Mouse (Mus musculus) right cerebral cortex, adult 18-20 months (tissue): ENCODE data around the gene Hist1h1c.
A peak's percentile ranks its signal among the peaks of the same experiment; 100 is the strongest.
"Not testable (repeated sequence)": the region's sequence is repeated elsewhere in the genome, so short reads cannot be mapped to it uniquely, and the experiment has no call there.

ENCODE experiments used
- DNase-seq: peaks from one replicate; pipeline ENCODE4 v3.0.0; 2022; ENCODE audit warnings: mixed read lengths

The Hist1h1c gene

GRCm38 (mm10) chr13:23738677-23739068, at the start of gene Hist1h1c:
TSS of gene Hist1h1c (plus strand) at chr13:23738808.
- DNase-seq = peak; percentile 91

- DNase-seq = no peak
These were observed 49.7 kb upstream of the Hist1h1c start for GRCm38 (mm10) chr13:23688956-23689355.

- no peak for DNase-seq
These were observed 49.1 kb upstream of the Hist1h1c start for GRCm38 (mm10) chr13:23689459-23689858.

- no peak for DNase-seq
These were observed 44.7 kb upstream of the Hist1h1c start for GRCm38 (mm10) chr13:23693856-23694440.

- no peak for DNase-seq
These were observed 43.7 kb upstream of the Hist1h1c start for GRCm38 (mm10) chr13:23694956-23695355.

GRCm38 (mm10) chr13:23695514-23695913, 43.1 kb upstream of the Hist1h1c start, which contains the start of gene Hist1h1t:
TSS of gene Hist1h1t (plus strand) at chr13:23695814.
- no peak for DNase-seq

- no peak for DNase-seq
These were observed 42.5 kb upstream of the Hist1h1c start for GRCm38 (mm10) chr13:23696061-23696474.

- peak; percentile 60 for DNase-seq
These were observed 40.9 kb upstream of the Hist1h1c start for GRCm38 (mm10) chr13:23697491-23698299.

- DNase-seq = peak; percentile 97
These were observed 40.3 kb upstream of the Hist1h1c start, which contains the start of gene Hist1h4c for GRCm38 (mm10) chr13:23698300-23698693. TSS of gene Hist1h4c (minus strand) at chr13:23698454.

GRCm38 (mm10) chr13:23698996-23699395, 39.6 kb upstream of the Hist1h1c start:
- DNase-seq = no peak

- DNase-seq = no peak
These were observed 38.8 kb upstream of the Hist1h1c start for GRCm38 (mm10) chr13:23699767-23700166.

- peak; percentile 73 for DNase-seq
These were observed 37.7 kb upstream of the Hist1h1c start for GRCm38 (mm10) chr13:23700786-23701520.

GRCm38 (mm10) chr13:23702220-23702619, 36.4 kb upstream of the Hist1h1c start:
- no peak for DNase-seq

- DNase-seq = not testable (repeated sequence)
These were observed 35.8 kb upstream of the Hist1h1c start for GRCm38 (mm10) chr13:23702801-23703200.

- no peak for DNase-seq
These were observed 32.8 kb upstream of the Hist1h1c start for GRCm38 (mm10) chr13:23705751-23706356.

- no peak for DNase-seq
These were observed 31.8 kb upstream of the Hist1h1c start for GRCm38 (mm10) chr13:23706771-23707170.

GRCm38 (mm10) chr13:23708041-23708440, 30.6 kb upstream of the Hist1h1c start:
- DNase-seq = no peak

- DNase-seq = no peak
These were observed 30.0 kb upstream of the Hist1h1c start for GRCm38 (mm10) chr13:23708654-23709053.

GRCm38 (mm10) chr13:23709714-23710373, 28.8 kb upstream of the Hist1h1c start:
- no peak for DNase-seq

- peak; percentile 39 for DNase-seq
These were observed 28.1 kb upstream of the Hist1h1c start, which contains the start of gene Hfe for GRCm38 (mm10) chr13:23710374-23711089. TSS of gene Hfe (minus strand) at chr13:23710854.

- DNase-seq = no peak
These were observed 22.2 kb upstream of the Hist1h1c start for GRCm38 (mm10) chr13:23716261-23717042.
